Mouse (Mus musculus): ENCODE results near the gene Scin. TPM values are rescaled to one million over a fixed set of nuclear protein-coding genes. Genes with fewer than 3 reads are reported as not detected.
A peak's percentile ranks its signal among the peaks of the same experiment; 100 is the strongest.
"Not testable (repeated sequence)": the region's sequence is repeated elsewhere in the genome, so short reads cannot be mapped to it uniquely, and the experiment has no call there.

Scin gene
- total RNA-seq (2021) = under 1 TPM; 0.76 to 0.97 TPM
- long read RNA-seq, experiment 1 = 0 reads
- long read RNA-seq, experiment 2, partial matches to known transcripts = 0 of 1 reads
- long read RNA-seq, experiment 2, other reads (novel, unspliced or antisense) = 1 of 1 reads

- DNase-seq = no peak
- intact Hi-C loops (cut with DNase I) = no loop called here
Observed at GRCm38 (mm10) chr12:40133573-40134271, at the start of gene Scin. TSS of gene Scin (minus strand) at chr12:40134228.

- DNase-seq = peak; percentile 4 to 16
- intact Hi-C loops (cut with DNase I) = loop anchor here (10.0 kb wide), 1 partner anchor 648 kb away; no protein-coding TSS in a partner anchor
Observed at GRCm38 (mm10) chr12:40177089-40177488, 43.1 kb upstream of the Scin start.

GRCm38 (mm10) chr12:40176158-40176557, 42.1 kb upstream of the Scin start:
- intact Hi-C loops (cut with DNase I) = loop anchor here (10.0 kb wide), 1 partner anchor 649 kb away; no protein-coding TSS in a partner anchor
- no peak for DNase-seq

- intact Hi-C loops (cut with DNase I) = loop anchor here (10.0 kb wide), 1 partner anchor 650 kb away; no protein-coding TSS in a partner anchor
- DNase-seq = not testable (repeated sequence)
Observed at GRCm38 (mm10) chr12:40175171-40175570, 41.1 kb upstream of the Scin start.

GRCm38 (mm10) chr12:40171637-40172036, 37.6 kb upstream of the Scin start:
- intact Hi-C loops (cut with DNase I) = loop anchor here (10.0 kb wide), 1 partner anchor 653 kb away; no protein-coding TSS in a partner anchor
- no peak for DNase-seq

- intact Hi-C loops (cut with DNase I) = loop anchor here (5.0 to 10.0 kb wide), 2 partner anchors 655 to 657 kb away; no protein-coding TSS in a partner anchor
- no peak for DNase-seq
Observed at GRCm38 (mm10) chr12:40169675-40170074, 35.6 kb upstream of the Scin start.

GRCm38 (mm10) chr12:40164621-40165020, 30.6 kb upstream of the Scin start:
- intact Hi-C loops (cut with DNase I) = loop anchor here (2.0 to 5.0 kb wide), 2 partner anchors 82 to 652 kb away; no protein-coding TSS in a partner anchor
- DNase-seq = no peak

GRCm38 (mm10) chr12:40160777-40161176, 26.7 kb upstream of the Scin start:
- no peak for DNase-seq
- intact Hi-C loops (cut with DNase I) = no loop called here

GRCm38 (mm10) chr12:40154188-40154587, 20.2 kb upstream of the Scin start:
- intact Hi-C loops (cut with DNase I) = no loop called here
- DNase-seq = no peak

GRCm38 (mm10) chr12:40152353-40153069, 18.5 kb upstream of the Scin start:
- intact Hi-C loops (cut with DNase I) = no loop called here
- no peak for DNase-seq

- intact Hi-C loops (cut with DNase I) = no loop called here
- no peak for DNase-seq
Observed at GRCm38 (mm10) chr12:40147319-40147718, 13.3 kb upstream of the Scin start.

GRCm38 (mm10) chr12:40146510-40146909, 12.5 kb upstream of the Scin start:
- intact Hi-C loops (cut with DNase I) = no loop called here
- DNase-seq = no peak

- intact Hi-C loops (cut with DNase I) = no loop called here
- DNase-seq = no peak
Observed at GRCm38 (mm10) chr12:40140706-40141105, 6.7 kb upstream of the Scin start.

GRCm38 (mm10) chr12:40139484-40140245, 5.6 kb upstream of the Scin start:
- intact Hi-C loops (cut with DNase I) = no loop called here
- DNase-seq = no peak

GRCm38 (mm10) chr12:40134529-40134928, 501 bp upstream of the Scin start:
- intact Hi-C loops (cut with DNase I) = no loop called here
- no peak for DNase-seq

GRCm38 (mm10) chr12:40133194-40133572, 845 bp downstream of the Scin start:
- no peak for DNase-seq
- intact Hi-C loops (cut with DNase I) = no loop called here

GRCm38 (mm10) chr12:40118872-40119271, 15.2 kb downstream of the Scin start:
- intact Hi-C loops (cut with DNase I) = no loop called here

GRCm38 (mm10) chr12:40117045-40117444, 17.0 kb downstream of the Scin start:
- DNase-seq = no peak
- intact Hi-C loops (cut with DNase I) = no loop called here

More at GRCm38 (mm10) chr12:40118872-40119271, 15.2 kb downstream of the Scin start:
- no peak for DNase-seq

- intact Hi-C loops (cut with DNase I) = no loop called here
- DNase-seq = no peak
Observed at GRCm38 (mm10) chr12:40116214-40116613, 17.8 kb downstream of the Scin start.

- no peak for DNase-seq
- intact Hi-C loops (cut with DNase I) = no loop called here
Observed at GRCm38 (mm10) chr12:40114883-40115282, 19.1 kb downstream of the Scin start.

- intact Hi-C loops (cut with DNase I) = no loop called here
- DNase-seq = no peak
Observed at GRCm38 (mm10) chr12:40114020-40114419, 20.0 kb downstream of the Scin start.
